Mouse (Mus musculus) frontal cortex, postnatal 36 days (tissue): ENCODE measurements around the gene Dscam.

ENCODE experiments used
- DNase-seq, 2 experiments: peaks; one replicate each; pipeline ENCODE4 v3.0.0; 2022; ENCODE audit warnings: low spot score in 2 of 2

The Dscam gene

DNA sequence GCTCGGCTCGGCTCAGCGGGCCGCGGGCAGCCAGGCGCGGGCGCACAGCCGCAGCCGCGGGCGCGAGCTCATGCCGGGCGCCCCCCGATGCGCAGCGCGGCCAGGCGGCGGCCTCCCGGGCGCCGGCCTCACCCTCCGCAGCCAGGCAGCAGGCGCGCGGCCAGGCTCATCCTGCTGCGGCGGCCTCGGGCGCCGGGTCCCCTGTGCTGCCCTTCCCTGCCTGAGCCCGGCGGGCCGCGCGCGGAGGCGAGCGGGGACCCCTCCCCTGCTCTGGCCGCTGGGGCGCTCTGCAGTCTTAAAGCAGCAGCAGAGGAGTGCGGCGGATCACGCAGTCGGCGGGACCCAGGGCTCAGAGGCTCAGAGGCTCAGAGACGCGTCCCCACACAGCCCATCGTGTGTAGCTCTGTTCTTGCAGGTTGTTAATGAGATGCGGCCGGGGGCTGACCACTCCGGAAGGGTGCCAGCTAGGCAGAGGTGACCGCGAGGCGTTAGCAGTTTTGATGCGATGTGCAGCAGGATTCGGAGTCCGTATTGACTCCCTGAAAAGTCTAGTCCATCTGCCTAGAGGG, at the start of gene Dscam:
Gene Dscam (minus strand): TSS at position 240 of the 569 bp plus-strand sequence.
- DNase-seq, result peak; percentile 57 to 69

DNA sequence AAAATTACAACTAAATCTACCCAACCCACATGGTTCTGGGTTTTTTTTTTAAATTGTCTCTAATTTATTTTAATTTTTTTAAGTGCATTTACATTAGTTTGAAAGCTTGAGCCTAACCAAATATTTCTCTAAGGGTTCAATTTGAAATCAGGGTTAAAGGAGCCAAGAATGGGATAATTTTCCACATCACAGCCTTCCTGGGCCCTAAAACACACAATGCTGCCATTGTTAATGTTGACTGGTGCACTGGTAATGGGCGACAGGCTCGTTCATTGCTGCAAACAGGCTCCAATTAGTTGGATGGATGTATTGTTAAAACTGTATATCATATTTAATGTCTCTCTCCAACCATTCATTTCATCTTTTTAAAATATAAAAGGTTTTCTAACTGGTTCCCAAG, 48.8 kb upstream of the Dscam start:
- no peak for DNase-seq

DNA sequence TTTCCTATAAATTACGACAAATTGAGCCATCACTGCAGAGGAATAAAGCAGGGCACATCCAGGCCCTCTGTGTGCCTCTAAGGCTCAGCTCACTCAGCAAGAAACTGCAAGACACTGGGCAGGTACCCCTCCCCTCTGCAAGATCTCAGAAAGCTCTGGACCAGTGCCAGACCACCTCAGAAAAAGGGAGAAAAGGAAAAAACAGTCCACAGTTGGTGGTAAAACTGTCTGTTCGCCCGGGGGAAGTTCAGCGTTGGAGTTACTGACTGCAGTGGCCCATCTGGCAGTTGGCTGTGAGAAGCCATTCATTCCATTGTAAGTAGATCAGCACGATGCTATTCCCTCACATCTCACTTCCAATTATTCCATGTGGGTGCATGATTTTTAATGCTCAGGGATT, 39.4 kb upstream of the Dscam start:
- DNase-seq, result peak; percentile 68 to 77

DNA sequence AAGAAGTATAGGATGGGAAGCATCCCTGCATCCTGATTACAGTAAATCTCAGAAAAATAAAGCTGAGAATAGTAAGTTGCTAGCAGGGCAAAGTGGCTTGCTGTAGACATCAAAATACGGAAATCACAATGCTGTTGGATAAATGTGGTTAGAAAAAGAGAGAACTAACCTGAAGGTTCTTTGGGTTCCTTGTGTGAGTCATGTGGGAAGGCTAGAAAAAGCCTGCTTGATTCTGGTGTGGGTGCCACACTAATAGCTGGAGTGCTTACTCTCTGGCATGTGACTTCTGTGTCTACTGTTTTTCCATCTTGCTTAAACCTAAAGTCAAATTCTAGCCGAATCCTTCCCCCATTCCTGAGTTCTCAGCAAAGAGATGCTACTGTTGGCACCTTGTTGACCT, 37.7 kb upstream of the Dscam start:
- DNase-seq, result no peak

DNA sequence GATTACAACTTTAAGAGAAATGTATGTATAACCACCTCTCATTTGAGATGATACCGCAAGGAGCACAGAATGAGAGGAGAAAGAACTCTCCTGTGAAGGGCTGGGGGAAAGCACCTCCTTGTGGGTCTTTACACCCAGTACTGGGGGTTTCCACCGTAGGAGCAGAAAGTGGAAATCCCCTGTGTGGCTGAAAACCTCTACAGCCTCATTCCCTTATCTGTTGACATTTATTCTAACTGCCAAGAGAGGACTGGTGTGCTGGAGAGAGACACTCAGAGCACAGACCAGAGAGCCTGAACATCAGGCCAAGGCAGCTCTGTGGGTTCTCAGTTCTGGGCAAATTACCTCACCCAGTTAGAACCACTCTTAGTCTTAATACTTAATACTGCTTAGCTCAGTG, 33.5 kb upstream of the Dscam start:
- no peak for DNase-seq

DNA sequence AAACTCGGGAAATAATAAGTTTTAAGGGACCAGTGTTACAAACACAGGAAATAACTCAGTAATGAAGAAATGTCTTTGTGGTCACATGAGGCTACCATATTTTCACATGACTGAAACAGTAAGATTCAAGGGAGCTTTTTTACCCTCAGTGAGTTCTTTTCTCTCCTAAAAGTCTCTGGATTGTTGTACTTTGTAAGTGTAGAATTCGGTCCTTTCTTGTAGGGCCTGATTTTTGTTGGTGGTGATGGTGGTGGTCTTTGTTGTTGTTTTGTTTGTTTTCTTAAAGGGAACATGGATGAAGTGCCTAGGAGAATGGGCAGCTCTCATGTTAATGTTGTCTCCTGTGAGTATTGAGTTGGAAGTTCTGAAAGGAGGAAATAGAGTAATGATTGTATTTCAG, 33.0 kb upstream of the Dscam start:
- no peak for DNase-seq

DNA sequence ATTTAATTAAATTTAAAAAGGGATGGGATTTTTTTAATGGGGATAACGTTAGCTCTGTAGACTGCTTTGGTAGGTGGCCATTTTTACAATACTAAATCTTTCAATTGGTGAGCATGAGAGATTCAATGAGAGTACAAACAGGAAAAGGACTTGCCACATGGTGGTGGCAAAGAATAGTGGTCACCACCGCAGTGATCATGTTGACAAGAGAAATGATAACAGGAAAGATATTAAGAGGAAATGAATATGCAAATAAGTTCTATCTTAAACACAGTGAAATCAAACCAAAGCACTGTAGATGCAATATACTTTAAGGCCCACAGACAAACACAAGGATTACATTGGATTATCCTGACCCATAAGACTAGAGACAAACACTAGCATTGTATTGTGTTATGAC, 24.1 kb upstream of the Dscam start:
- DNase-seq, result no peak

DNA sequence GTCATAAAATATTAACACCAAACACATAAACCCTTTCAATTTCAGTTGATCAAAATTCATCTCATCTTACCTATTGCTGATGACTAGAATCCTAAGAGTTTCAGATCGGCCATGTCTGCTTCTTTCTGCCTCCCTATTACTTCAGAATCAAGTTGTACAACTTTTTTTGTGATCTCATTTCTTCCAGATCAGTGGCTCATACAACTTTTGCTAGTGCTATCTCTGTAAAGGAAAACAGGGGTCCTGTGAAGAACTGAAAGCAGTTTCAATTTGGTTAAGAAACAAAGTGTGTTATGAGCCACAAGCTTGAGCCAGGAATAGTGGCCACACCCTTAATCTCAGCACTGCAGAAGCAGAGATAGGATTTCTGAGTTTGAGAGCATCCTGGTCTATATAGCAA, 23.6 kb upstream of the Dscam start:
- no peak for DNase-seq

DNA sequence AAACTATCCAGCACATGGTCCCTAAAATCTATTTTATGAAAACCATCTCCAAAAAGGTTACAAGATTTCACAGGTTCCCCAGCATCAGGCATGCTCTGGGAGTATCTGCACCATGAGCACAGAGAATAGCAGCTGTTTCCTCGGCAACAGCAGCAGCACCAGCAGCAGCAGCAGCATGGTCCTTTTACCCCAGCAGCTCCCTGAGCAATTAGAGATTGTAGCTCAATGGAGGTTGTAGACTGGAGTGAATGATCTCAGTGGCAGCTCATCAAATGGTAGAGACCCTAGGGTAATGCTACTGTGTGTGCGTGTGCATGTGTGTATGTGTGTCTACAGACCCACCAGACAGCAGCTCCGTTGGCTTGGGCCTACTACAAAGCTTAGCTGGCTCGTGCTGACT, 21.7 kb upstream of the Dscam start:
- no peak for DNase-seq

DNA sequence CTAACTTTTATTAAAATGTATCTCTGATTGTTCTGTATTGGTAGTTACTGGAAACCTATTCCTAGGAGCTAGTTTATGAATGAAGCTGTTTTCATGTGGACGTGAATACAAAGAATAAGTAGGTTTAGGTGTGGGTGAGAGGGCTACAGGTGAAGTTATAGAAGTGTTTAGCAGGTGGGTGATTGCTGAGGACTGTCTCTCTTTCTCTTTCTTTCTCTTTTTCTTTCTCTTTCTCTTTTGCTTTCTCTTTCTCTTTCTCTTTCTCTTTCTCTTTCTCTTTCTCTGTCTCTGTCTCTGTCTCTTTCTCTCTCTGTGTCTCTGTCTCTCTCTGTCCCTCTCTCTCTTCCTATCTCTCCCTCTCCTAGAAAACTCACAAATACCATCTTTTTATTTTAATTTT, 20.1 kb upstream of the Dscam start:
- DNase-seq, result no peak

DNA sequence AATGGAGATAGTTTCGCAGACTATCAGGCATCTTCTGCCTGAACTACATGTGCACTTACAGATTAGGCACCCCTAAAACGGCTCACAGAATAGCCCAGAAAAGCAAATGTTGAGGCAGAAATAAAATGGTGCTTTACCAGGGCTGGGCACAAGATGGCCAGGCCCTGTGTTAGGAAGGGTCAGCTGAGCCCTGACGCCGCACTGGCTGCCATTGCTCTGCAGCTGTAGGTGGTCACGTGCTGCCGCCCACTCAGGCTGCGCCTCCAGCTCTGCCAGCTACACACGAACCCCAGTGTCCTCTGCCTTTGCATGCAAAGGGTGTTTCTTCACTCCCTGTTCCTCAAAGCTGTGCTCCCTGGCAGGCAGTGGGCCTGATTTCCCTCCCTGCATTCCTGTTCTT, 948 bp upstream of the Dscam start:
- DNase-seq, result peak; percentile 50 to 81

DNA sequence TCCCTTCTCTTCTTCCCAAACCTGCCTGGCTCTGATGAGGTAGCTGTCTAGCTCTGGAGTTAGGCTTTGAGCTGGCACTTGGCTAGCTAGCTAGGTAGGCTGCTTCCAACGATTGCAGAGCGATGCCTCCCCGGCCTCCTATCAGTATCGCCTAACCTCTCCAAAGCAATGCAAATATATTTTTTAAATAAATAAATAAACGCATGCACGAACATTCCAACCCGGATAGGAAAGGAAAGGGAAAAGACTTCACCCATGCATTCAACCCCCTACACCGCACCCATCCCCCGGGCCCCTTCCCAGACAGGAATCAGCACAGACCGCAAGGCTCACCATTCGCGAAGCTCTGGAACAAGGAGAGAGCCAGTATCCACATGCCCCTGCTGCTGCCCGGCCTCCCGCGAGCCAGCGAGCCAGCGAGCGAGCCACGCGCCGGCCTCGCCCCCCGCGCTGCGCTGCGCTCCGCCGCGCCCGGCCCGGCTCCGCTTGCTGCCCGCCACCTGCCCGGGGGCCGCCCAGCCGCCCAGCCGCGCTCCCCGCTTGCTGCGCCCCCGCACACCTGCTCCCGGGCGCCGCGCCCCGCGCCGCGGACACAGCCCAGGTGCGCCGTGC, 545 bp downstream of the Dscam start:
- peak; percentile 64 for DNase-seq

DNA sequence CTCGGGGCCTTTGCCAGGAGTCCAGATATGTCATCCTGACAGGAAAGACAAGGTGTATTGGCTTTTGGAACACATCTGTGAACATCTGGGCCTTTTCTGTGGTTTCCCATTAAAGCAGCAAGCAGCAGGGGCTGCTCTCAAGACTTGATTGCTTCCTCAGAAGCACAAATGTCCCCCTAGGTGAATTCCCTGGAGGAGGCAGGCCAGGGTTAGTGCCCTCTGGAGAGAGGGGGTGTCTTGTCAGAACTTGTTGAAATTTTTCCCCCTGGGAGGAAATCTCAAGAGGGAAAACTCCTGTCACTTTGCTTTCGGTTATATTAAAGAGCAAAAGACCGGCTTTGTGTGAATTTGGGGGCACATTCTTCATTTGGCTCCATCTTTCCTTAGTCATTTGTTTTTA, 1.9 kb downstream of the Dscam start:
- no peak for DNase-seq

DNA sequence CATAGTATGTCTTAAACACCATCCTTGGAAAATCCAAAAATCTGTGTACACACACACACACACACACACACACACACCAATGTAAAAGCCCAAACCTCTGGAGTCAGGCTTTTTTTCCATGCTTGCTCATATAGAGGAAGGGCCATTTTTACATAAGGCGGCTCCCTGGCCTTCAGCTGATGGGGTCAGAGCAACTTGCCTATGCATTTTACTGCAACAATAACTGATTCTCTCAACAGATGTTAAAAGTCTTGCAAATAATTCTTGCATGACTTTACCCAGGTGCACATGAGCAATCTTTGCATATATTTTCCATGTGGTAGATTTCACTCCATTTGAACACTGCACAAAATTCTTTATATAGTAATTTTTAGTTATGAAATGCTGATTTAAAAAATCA, 2.5 kb downstream of the Dscam start:
- DNase-seq, result no peak

DNA sequence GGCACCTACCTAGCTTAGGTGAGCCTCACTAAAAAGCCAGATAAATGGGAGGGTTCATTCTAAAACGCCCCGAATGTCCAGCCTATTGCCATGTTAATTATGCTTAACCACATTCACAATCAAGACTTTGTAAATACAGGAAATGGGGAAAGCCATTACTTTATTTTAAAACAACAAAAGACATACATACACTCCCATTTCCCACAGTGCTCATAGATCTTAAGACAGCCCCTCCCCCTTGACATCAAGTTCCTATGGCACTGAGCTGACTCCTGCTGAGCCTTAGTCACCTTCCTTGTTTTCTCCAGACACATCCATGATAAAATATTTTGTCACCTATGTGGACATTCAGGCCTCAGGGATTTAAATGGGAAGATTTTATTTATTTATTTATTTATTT, 4.4 kb downstream of the Dscam start:
- no peak for DNase-seq

DNA sequence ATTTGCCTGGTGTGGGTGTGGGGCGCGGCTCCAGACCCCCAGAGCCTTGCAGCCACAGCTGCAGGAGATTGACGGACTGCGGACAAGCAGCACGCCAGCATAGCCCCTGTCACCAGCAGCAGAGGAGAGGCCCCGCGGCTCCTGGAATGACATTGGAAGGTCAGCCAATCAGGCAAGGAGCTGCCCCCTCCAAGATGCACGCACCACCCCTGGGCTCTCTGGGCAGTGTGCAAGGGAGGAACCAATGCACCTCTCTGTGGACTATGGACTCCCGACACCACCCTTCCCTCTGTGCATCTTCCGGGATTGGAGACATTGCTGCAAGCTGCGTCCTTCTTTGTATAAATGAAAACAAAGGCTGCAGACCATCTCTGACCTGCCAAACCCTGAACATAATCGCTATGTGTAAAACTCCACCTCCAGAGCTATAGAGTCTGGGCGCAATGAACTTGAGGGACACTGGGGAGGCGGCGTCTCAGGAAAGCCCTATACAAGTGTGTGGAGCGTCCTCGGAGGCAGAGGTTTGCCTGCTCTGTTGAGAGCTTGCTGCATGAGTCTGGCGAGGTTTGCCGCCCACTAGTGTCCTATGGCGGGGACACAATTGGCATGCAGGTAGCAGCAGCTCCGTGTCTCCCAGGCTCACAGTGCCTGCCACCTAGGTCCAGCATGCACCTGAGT, 5.0 kb downstream of the Dscam start:
- peak; percentile 61 to 74 for DNase-seq

DNA sequence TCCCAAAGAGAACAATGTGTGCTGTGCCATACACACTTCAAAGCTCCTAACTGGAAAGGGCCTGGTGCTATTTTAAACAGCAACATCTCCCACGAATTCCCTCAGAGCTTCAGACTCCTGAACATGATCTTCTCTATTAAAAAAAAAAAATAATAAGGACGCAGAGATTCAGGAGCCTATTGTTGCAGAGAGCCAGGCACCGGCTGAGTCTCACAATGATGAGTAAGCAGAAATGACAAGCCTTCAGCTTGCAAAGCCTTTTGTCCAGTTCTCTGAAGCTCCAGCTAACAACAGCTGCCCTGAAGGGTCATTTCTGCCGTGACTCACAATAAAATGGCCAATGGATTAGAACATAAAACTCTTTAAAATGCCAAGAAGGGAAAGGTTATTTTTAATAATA, 12.3 kb downstream of the Dscam start:
- no peak for DNase-seq

DNA sequence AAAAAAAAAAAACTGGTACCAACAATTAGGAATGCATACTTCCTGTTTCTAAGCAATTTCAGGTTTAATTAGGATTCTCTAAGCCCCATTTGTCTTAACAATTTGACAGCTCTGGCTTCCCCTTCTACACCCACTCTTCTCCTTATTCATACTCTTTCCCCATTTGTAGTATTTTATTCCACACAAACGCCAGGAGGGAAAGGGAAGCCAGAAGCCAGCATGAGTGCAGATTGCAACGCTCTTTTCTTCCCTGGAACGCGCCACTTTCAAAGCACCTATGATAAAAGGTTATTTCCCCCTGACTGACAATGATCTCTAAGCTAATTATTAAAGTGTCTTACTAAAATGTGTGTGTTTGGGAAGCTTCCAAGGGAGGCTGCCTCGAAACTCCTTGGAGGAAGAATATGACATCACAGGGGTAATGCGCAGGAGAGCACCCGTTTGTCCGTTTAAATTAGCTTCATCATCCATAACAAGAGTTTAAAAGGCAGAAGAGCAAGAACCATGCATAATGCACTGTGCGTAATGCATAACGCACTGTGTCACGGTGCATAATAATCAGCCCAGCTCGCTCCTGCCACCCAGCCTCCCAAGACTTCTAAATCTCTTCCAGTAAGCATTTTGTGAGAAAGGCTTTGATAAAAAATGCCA, 25.9 kb downstream of the Dscam start:
- DNase-seq, result no peak

DNA sequence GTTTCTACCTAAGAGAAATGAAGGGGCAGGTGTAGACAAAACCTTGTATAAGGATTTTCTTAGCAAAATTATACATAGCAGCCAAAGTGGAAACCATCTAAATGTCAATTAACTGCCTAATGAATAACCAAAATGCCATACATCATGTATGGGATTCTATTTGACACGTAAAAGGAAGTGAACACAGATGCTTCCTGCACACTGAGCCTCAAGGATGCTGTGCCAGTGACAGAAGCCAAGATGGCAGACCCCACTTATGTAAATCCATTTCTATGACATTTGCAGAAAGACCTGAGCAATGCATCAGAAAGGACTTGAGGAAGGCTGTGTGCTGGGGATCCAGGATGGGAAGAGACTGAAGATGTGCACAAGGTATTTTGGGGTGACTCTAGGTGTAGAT, 28.6 kb downstream of the Dscam start:
- DNase-seq, result no peak

DNA sequence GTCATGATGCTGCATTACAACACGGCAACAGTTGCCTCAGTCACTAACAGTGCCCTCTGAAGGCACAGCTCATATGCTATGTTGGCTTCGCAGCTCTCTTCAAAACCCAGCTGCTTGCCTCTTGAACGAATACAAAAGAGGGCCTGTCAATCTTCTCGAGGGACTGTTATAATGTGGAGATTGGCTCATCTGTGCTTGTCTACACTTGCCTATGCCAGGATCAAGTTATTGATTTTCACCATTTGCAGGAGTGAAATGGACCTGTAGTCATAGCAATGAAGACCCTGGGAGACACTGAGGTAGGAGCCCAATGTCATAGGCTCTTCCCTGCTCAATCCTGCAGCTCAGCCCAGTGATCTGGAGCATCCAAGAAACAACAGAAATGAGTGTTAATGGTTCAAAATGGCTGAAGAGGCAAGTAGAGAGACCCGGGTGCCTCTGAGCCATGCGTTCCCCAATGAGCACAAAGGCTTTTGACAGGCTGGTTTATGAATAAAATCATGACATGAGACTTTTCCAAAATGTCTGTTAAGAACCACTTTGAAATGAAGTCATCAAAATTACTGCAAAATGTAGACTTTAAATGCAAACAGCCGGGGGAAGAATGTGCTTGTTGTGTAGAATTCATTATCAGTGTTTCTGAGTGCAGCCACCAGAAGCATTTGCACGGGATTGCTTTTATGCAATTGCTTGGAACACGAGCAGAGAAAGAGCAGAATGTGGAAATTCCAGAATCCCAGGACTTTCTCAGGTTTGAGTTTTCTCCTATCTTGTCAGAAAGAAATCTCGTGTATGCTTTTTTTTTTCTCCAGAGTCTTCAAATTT, 35.3 kb downstream of the Dscam start:
- DNase-seq, result no peak

DNA sequence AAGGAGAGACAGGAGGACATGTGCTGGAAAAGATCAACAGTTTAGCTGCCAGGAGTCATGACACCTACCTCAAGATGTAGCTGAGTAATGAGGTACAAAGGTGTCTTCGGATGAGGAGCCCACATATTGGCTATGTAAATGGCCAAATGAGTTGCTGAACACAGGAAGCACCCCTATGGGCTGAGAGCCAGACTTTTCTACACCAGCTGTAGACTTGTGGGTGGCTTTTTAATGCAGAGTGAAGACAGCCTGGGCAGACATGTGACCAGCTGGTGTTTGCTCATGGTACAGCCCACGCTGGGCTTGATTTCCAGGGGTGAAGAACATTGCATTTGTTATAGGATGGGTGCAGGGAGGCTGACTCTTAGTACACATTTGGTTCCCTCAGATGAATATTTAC, 43.3 kb downstream of the Dscam start:
- DNase-seq, result peak; percentile 82 to 93

DNA sequence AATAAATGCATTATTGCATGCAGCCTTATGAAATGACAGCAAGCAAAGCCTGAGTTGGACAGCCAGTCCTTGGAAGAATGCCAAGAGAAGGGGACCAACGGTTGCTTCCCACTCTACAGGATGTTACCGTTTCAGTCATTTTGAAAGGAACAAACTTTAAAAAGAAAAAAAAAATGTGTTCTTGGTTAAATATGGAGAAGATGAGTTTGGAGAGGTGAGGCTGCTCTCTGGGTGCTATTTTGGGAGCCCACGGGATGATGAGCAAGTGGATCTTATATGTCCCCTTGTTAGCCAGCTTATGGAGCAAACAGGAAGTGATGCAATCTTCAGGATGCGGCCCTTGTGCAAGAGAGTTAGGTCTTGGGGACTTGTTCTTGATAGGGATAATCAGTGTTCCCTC, 60.5 kb downstream of the Dscam start:
- peak; percentile 24 to 27 for DNase-seq
